Mouse (Mus musculus) stomach, embryonic 15.5 days (tissue): ENCODE results near the gene Slc28a3. TPM values are rescaled to one million over a fixed set of nuclear protein-coding genes. Genes with fewer than 3 reads are reported as not detected.
A peak's percentile ranks its signal among the peaks of the same experiment; 100 is the strongest.

Experiments
- ATAC-seq: fragments of 200-750 bp; cut with Nextera tagmentation; 2 replicates; pipeline ENCODE4 v1.8.0; 2017; ENCODE audit warnings: low read depth, moderate number of reproducible peaks, moderate TSS enrichment; ENCODE audit not compliant: insufficient read depth, low FRiP score
- H3K27ac ChIP-seq: fragments of 300-500 bp; sonication (generic); 2 replicates; pipeline ENCODE4 v1.5.1; 2015; ENCODE audit warnings: mild to moderate bottlenecking, inconsistent platforms
- H3K27me3 ChIP-seq: fragments of 300-500 bp; sonication (generic); replicated peaks from 2 replicates; pipeline ENCODE4 v1.6.1; 2015; ENCODE audit warnings: inconsistent platforms
- H3K36me3 ChIP-seq: fragments of 300-500 bp; sonication (generic); 2 replicates; pipeline ENCODE4 v1.6.1; 2015; ENCODE audit warnings: inconsistent platforms
- H3K4me1 ChIP-seq: fragments of 300-500 bp; sonication (generic); 2 replicates; pipeline ENCODE4 v1.6.1; 2015; ENCODE audit warnings: inconsistent platforms
- H3K4me2 ChIP-seq: fragments of 300-500 bp; sonication (generic); 2 replicates; pipeline ENCODE4 v1.6.1; 2015; ENCODE audit warnings: mild to moderate bottlenecking, inconsistent platforms
- H3K4me3 ChIP-seq: fragments of 300-500 bp; sonication (generic); replicated peaks from 2 replicates; pipeline ENCODE4 v1.5.1; 2015; ENCODE audit warnings: inconsistent platforms
- H3K9ac ChIP-seq: fragments of 300-500 bp; sonication (generic); 2 replicates; pipeline ENCODE4 v1.6.1; 2015; ENCODE audit warnings: inconsistent platforms
- H3K9me3 ChIP-seq: fragments of 300-500 bp; sonication (generic); 2 replicates; pipeline ENCODE4 v1.6.1; 2016; ENCODE audit warnings: inconsistent platforms
- WGBS: fragments of 180-500 bp; shearing (Covaris S2); methylation state at CpG from one replicate; pipeline ENCODE4 v1.1.7; 2015; 5-methylcytosine and 5-hydroxymethylcytosine counted together
- polyA plus RNA-seq: library from polyadenylated mRNA; unstranded; fragments of >200 nt; fragmentation: Nextera tagmentation; extraction: Ambion mirVana; gene quantifications from 2 replicates; pipeline ENCODE4 v1.2.1, GENCODE M21; 2015

The Slc28a3 gene
- polyA plus RNA-seq, 1 experiment from 2014 or later, result 1.6 TPM

- H3K4me2 ChIP-seq, result no peak overlapping the region
- H3K4me1 ChIP-seq, result no peaks in the 10 kb centered on the region
- H3K9me3 ChIP-seq, result no peaks in the 10 kb centered on the region
- H3K27ac ChIP-seq, result no peak overlapping the region
- ATAC-seq, result no peak
- H3K36me3 ChIP-seq, result no peaks in the 10 kb centered on the region
- no peak overlapping the region for H3K4me3 ChIP-seq
- H3K27me3 ChIP-seq, result no peaks in the 10 kb centered on the region
- H3K9ac ChIP-seq, result no peak overlapping the region
- 77% methylated on average over 1 of the region's 1 CpGs for WGBS
These were observed 54.7 kb downstream of the Slc28a3 start for GRCm38 (mm10) chr13:58556018-58556417.

- H3K4me2 ChIP-seq, result no peak overlapping the region
- H3K27me3 ChIP-seq, result no peaks in the 10 kb centered on the region
- H3K9me3 ChIP-seq, result no peaks in the 10 kb centered on the region
- no peaks in the 10 kb centered on the region for H3K36me3 ChIP-seq
- ATAC-seq, result no peak
- H3K27ac ChIP-seq, result no peak overlapping the region
- H3K4me1 ChIP-seq, result no peaks in the 10 kb centered on the region
- no peak overlapping the region for H3K9ac ChIP-seq
- H3K4me3 ChIP-seq, result no peak overlapping the region
- 69% methylated on average over 5 of the region's 5 CpGs for WGBS
These were observed 55.1 kb downstream of the Slc28a3 start for GRCm38 (mm10) chr13:58555561-58555960.

GRCm38 (mm10) chr13:58551924-58552323 is 58.8 kb downstream of the Slc28a3 start:
- Histone ChIP-seq H3K27ac (no peak overlapping the region), H3K9me3 (no peaks in the 10 kb centered on the region), H3K4me3 (no peak overlapping the region), H3K9ac (no peak overlapping the region), H3K4me1 (peaks cover 3% of the 10 kb centered on the region; the same call in 1 of the 2 replicates), H3K36me3 (no peaks in the 10 kb centered on the region), H3K4me2 (no peak overlapping the region), H3K27me3 (no peaks in the 10 kb centered on the region)
- 56% methylated on average over 4 of the region's 4 CpGs for WGBS
- no peak for ATAC-seq

- Histone ChIP-seq H3K9ac (no peak overlapping the region), H3K4me2 (no peak overlapping the region), H3K27ac (peak overlapping the region; percentile 75; the same call in 1 of the 2 replicates), H3K9me3 (no peaks in the 10 kb centered on the region), H3K4me3 (no peak overlapping the region), H3K36me3 (no peaks in the 10 kb centered on the region), H3K27me3 (no peaks in the 10 kb centered on the region), H3K4me1 (peaks cover 3% of the 10 kb centered on the region; the same call in 1 of the 2 replicates)
- WGBS, result 28% methylated on average over 7 of the region's 7 CpGs
- ATAC-seq, result no peak
These were observed 63.1 kb downstream of the Slc28a3 start for GRCm38 (mm10) chr13:58547570-58547969.

- peaks cover 3% of the 10 kb centered on the region; the same call in 1 of the 2 replicates for H3K4me1 ChIP-seq
- no peaks in the 10 kb centered on the region for H3K27me3 ChIP-seq
- no peak overlapping the region for H3K4me2 ChIP-seq
- H3K27ac ChIP-seq, result no peak overlapping the region
- H3K9me3 ChIP-seq, result no peaks in the 10 kb centered on the region
- H3K36me3 ChIP-seq, result no peaks in the 10 kb centered on the region
- no peak for ATAC-seq
- no peak overlapping the region for H3K9ac ChIP-seq
- WGBS, result 62% methylated on average over 12 of the region's 12 CpGs
- no peak overlapping the region for H3K4me3 ChIP-seq
These were observed 66.8 kb downstream of the Slc28a3 start for GRCm38 (mm10) chr13:58543688-58544408.

GRCm38 (mm10) chr13:58543066-58543465 is 67.6 kb downstream of the Slc28a3 start:
- peak; percentile 64; the same call in 1 of the 2 replicates for ATAC-seq
- H3K9ac ChIP-seq, result no peak overlapping the region
- no peak overlapping the region for H3K4me2 ChIP-seq
- H3K9me3 ChIP-seq, result no peaks in the 10 kb centered on the region
- H3K27me3 ChIP-seq, result no peaks in the 10 kb centered on the region
- no peaks in the 10 kb centered on the region for H3K36me3 ChIP-seq
- no peak overlapping the region for H3K27ac ChIP-seq
- WGBS, result 36% methylated on average over 7 of the region's 7 CpGs
- no peaks in the 10 kb centered on the region; the same call in 1 of the 2 replicates for H3K4me1 ChIP-seq
- no peak overlapping the region for H3K4me3 ChIP-seq

GRCm38 (mm10) chr13:58542601-58543041 is 68.1 kb downstream of the Slc28a3 start:
- H3K36me3 ChIP-seq, result no peaks in the 10 kb centered on the region
- H3K9ac ChIP-seq, result no peak overlapping the region
- no peak overlapping the region for H3K4me2 ChIP-seq
- no peak overlapping the region for H3K27ac ChIP-seq
- H3K4me1 ChIP-seq, result no peaks in the 10 kb centered on the region; the same call in 1 of the 2 replicates
- no peak overlapping the region for H3K4me3 ChIP-seq
- WGBS, result 72% methylated on average over 10 of the region's 10 CpGs
- ATAC-seq, result no peak
- H3K27me3 ChIP-seq, result no peaks in the 10 kb centered on the region
- H3K9me3 ChIP-seq, result no peaks in the 10 kb centered on the region

- H3K36me3 ChIP-seq, result no peaks in the 10 kb centered on the region
- H3K9ac ChIP-seq, result no peak overlapping the region
- no peak overlapping the region for H3K27ac ChIP-seq
- H3K4me1 ChIP-seq, result no peaks in the 10 kb centered on the region
- H3K4me3 ChIP-seq, result no peak overlapping the region
- WGBS, result 73% methylated on average over 8 of the region's 8 CpGs
- no peak overlapping the region for H3K4me2 ChIP-seq
- no peak for ATAC-seq
- H3K27me3 ChIP-seq, result no peaks in the 10 kb centered on the region
- no peaks in the 10 kb centered on the region for H3K9me3 ChIP-seq
These were observed 68.5 kb downstream of the Slc28a3 start for GRCm38 (mm10) chr13:58542167-58542566.

GRCm38 (mm10) chr13:58541620-58542019 is 69.1 kb downstream of the Slc28a3 start:
- H3K4me3 ChIP-seq, result no peak overlapping the region
- H3K4me1 ChIP-seq, result no peaks in the 10 kb centered on the region
- no peaks in the 10 kb centered on the region for H3K36me3 ChIP-seq
- no peak overlapping the region for H3K4me2 ChIP-seq
- H3K27me3 ChIP-seq, result no peaks in the 10 kb centered on the region
- no peaks in the 10 kb centered on the region for H3K9me3 ChIP-seq
- no peak overlapping the region for H3K27ac ChIP-seq
- H3K9ac ChIP-seq, result no peak overlapping the region
- WGBS, result 76% methylated on average over 4 of the region's 4 CpGs
- ATAC-seq, result no peak

- H3K4me3 ChIP-seq, result no peak overlapping the region
- no peak overlapping the region for H3K4me2 ChIP-seq
- H3K27ac ChIP-seq, result no peak overlapping the region
- 73% methylated on average over 7 of the region's 7 CpGs for WGBS
- no peaks in the 10 kb centered on the region for H3K27me3 ChIP-seq
- no peaks in the 10 kb centered on the region for H3K4me1 ChIP-seq
- H3K9me3 ChIP-seq, result no peaks in the 10 kb centered on the region
- H3K9ac ChIP-seq, result no peak overlapping the region
- ATAC-seq, result no peak
- no peaks in the 10 kb centered on the region for H3K36me3 ChIP-seq
These were observed 71.7 kb downstream of the Slc28a3 start for GRCm38 (mm10) chr13:58538966-58539365.

GRCm38 (mm10) chr13:58538366-58538765 is 72.3 kb downstream of the Slc28a3 start:
- H3K4me2 ChIP-seq, result no peak overlapping the region
- H3K9me3 ChIP-seq, result no peaks in the 10 kb centered on the region
- H3K27me3 ChIP-seq, result no peaks in the 10 kb centered on the region
- no peak overlapping the region for H3K4me3 ChIP-seq
- no peak overlapping the region for H3K9ac ChIP-seq
- no peaks in the 10 kb centered on the region for H3K36me3 ChIP-seq
- WGBS, result 57% methylated on average over 4 of the region's 4 CpGs
- ATAC-seq, result no peak
- no peak overlapping the region for H3K27ac ChIP-seq
- no peaks in the 10 kb centered on the region for H3K4me1 ChIP-seq

- no peak overlapping the region for H3K27ac ChIP-seq
- H3K9ac ChIP-seq, result no peak overlapping the region
- no peaks in the 10 kb centered on the region for H3K36me3 ChIP-seq
- peak; percentile 78 for ATAC-seq
- no peak overlapping the region for H3K4me2 ChIP-seq
- H3K9me3 ChIP-seq, result no peaks in the 10 kb centered on the region
- WGBS, result 52% methylated on average over 6 of the region's 6 CpGs
- no peaks in the 10 kb centered on the region for H3K27me3 ChIP-seq
- no peaks in the 10 kb centered on the region for H3K4me1 ChIP-seq
- H3K4me3 ChIP-seq, result no peak overlapping the region
These were observed 72.8 kb downstream of the Slc28a3 start for GRCm38 (mm10) chr13:58537916-58538233.
